Comparison of ENCODE assay signal across 9 mouse cellular contexts in the genomic region with DNA sequence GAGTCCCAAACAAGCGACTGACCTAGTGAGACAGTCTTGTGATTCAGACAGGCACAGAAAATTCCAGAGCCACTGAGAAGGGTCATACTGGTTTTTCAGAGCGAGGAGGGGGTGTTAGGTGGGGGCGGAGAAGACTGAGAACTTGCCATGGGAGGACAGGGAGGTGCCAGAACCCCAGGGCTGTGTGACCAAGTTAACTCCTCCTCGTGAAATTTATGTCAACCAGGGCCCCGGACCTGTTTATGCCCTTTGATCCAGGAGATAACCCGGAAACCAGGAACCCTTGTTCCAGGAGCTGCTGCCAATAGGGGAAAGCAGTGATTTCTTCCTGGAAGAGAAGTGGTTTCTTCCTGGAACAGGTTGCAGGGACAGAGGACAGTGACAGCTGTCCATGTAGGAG.
DNase-seq lines count a peak whose midpoint lies in the region; ATAC-seq and TF ChIP-seq lines count a peak whose summit lies in the region.
"Had no signal": no experiment of that assay in that cellular context is flagged by ENCODE, and none has a peak within 500 bp of the region (broad histone marks: within the 10 kb centered on the region; RNA-seq: fewer than 3 reads in every experiment).

No protein-coding gene starts in this region.

- 54% methylated on average over 6 of the region's 6 CpGs for WGBS in forebrain, embryonic 13.5 days
- WGBS in large intestine, adult 2 months = 14% methylated on average over 6 of the region's 6 CpGs
- WGBS in midbrain, postnatal 0 days = 50% methylated on average over 6 of the region's 6 CpGs

- DNase-seq in kidney, adult 11 months = peak; percentile 28
- DNase-seq in kidney, adult 9 months = no peak
- peak; percentile 47 for DNase-seq in large intestine, adult 2 months (ENCODE audit: low read depth, low spot score)
- no peak for DNase-seq in midbrain, postnatal 0 days (ENCODE audit: low spot score)
- no peak for DNase-seq in layer of hippocampus, adult 18-20 months (ENCODE audit: low spot score in 2 of 2)
- DNase-seq in testis, postnatal 14 days (ENCODE audit: low spot score) = no peak
- DNase-seq in right cerebral cortex, postnatal 25 days = no peak

- peak overlapping the region; percentile 70; the same call in 1 of the 2 replicates for H3K9ac ChIP-seq in forebrain, embryonic 13.5 days
- H3K9ac ChIP-seq in midbrain, postnatal 0 days (replicated peaks; ENCODE audit: low read length, poor library complexity, severe bottlenecking) = peak overlapping the region; percentile 58

- no peak for TF ChIP-seq CTCF in midbrain, postnatal 0 days (IDR thresholded peaks at IDR 0.05)

- H3K4me2 ChIP-seq in forebrain, embryonic 13.5 days = peak overlapping the region; percentile 89
- peak overlapping the region; percentile 85 for H3K4me2 ChIP-seq in midbrain, postnatal 0 days (ENCODE audit: low read depth, low read length, poor library complexity, severe bottlenecking)

- no peak for ATAC-seq in forebrain, embryonic 13.5 days
- ATAC-seq in midbrain, postnatal 0 days (ENCODE audit: low FRiP score) = no peak
- ATAC-seq: Patski had no signal

- peak overlapping the region; percentile 52 for H3K4me3 ChIP-seq in forebrain, embryonic 13.5 days
- peak overlapping the region; percentile 40; the same call in 1 of the 2 replicates for H3K4me3 ChIP-seq in midbrain, postnatal 0 days (ENCODE audit: low read depth, low read length)

- H3K27ac ChIP-seq in forebrain, embryonic 13.5 days = no peak overlapping the region
- peak overlapping the region; percentile 88 for H3K27ac ChIP-seq in midbrain, postnatal 0 days (ENCODE audit: low read depth, low read length)

- no peaks in the 10 kb centered on the region for H3K27me3 ChIP-seq in forebrain, embryonic 13.5 days
- H3K27me3 ChIP-seq in midbrain, postnatal 0 days (ENCODE audit: insufficient read depth, low read length) = no peaks in the 10 kb centered on the region
- H3K27me3 ChIP-seq: Patski had no signal

- H3K4me1 ChIP-seq in forebrain, embryonic 13.5 days = peaks cover 14% of the 10 kb centered on the region; the same call in 1 of the 2 replicates
- H3K4me1 ChIP-seq in midbrain, postnatal 0 days (ENCODE audit: insufficient read depth, low read length) = 0 out of 2 replicates have a peak, but pooled peaks cover 7% of the 10 kb centered on the region

- H3K9me3 ChIP-seq in forebrain, embryonic 13.5 days (replicated peaks) = no peaks in the 10 kb centered on the region
- H3K9me3 ChIP-seq in midbrain, postnatal 0 days (ENCODE audit: low read length) = no peaks in the 10 kb centered on the region

- H3K36me3 ChIP-seq in forebrain, embryonic 13.5 days (ENCODE audit: poor library complexity, severe bottlenecking) = no peaks in the 10 kb centered on the region
- no peaks in the 10 kb centered on the region for H3K36me3 ChIP-seq in midbrain, postnatal 0 days (ENCODE audit: insufficient read depth, low read length)

Comparison
In these comparisons a context has a peak if more than half of its experiments do, and no peak if none do; other contexts are left out.
1. DNase-seq: peak in kidney, adult 11 months (single experiment) and large intestine, adult 2 months (single experiment); none in kidney, adult 9 months (single experiment), midbrain, postnatal 0 days (single experiment), layer of hippocampus, adult 18-20 months (0 of 2), testis, postnatal 14 days (single experiment) and right cerebral cortex, postnatal 25 days (single experiment).